Mouse (Mus musculus): ENCODE measurements around the gene Fas. TPM values are rescaled to one million over a fixed set of nuclear protein-coding genes. Genes with fewer than 3 reads are reported as not detected.

Fas gene
- total RNA-seq (2021) = 10 to 100 TPM; 14.5 to 16.7 TPM
- long read RNA-seq, experiment 1, transcript Fas-201 (9 exons, 1,481 nt) = major isoform, 24 of 29 reads
- long read RNA-seq, experiment 1, partial matches to known transcripts = 1 of 29 reads
- long read RNA-seq, experiment 1, other reads (novel, unspliced or antisense) = 4 of 29 reads
- long read RNA-seq, experiment 2, partial matches to known transcripts = 2 of 7 reads
- long read RNA-seq, experiment 2, other reads (novel, unspliced or antisense) = 0 of 7 reads

DNA sequence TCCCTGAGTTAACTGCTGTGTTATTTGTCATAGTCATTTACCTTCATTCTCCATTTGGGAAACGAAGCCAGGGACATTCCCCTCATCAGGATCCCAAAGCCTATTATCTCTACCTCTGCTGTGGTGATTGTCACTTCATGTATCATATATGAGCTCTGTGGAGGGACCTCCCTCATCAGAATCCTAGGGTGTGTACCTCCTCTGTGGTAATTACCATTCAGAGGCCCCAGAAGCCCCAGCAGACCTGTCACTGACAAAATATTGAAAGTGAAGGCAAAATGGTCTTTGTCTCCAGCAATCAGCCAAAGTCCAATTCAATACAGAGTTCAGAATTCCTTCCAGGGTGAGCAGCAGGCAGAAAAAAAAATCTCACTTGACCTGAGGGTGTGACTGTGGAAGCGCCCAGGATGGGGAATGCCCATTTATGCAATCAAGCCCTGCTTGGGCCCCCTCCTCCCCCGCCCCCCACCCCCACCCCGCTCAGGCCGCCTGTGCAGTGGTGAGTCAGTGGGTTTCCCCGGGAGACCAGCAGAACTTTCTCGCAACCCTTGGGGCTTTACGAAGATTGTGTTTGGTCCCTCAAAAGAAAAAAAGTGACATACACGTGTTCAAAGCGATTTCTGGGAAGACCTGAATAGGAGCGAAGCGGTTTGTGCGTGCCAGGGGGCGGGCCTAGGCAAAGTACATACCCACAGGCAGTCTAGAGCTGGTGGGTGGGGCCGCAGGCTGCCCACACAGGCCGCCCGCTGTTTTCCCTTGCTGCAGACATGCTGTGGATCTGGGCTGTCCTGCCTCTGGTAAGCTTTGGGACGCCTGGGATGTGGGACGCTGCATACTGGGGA lies at the start of gene Fas:
Fas (plus strand) TSS at position 719 of the 842 bp plus-strand sequence.
- intact Hi-C loops (cut with DNase I) = no loop called here
- DNase-seq = peak; percentile 76 to 82

DNA sequence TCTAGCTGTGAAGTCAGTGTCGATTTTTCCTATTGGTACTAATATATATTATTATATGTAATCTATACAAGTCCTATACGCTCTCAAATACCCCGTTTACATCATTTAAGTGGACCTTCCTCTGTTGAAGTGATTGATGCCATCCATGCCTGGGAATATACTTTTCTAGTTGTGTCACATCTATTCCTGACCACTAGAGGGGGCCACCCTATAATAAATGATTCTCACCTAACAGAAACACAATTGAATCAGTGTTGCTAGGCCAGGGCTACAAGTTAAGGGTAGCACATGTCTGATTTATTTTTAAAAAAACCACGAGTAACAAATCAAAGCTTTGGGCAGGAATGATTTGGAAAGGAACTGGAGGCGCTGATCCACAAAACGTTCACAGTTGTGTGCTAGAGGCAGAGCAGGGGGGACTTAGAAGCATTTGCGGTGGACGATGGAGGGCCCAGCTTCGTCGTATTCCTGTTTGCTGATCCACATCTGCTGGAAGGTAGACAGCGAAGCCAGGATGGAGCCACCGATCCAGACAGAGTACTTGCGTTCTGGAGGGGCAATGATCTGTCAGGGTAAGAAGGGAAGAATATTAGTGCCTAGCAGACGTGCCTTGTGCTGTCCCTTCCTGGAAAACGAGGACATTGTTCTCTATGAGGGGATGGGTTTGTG lies 49.1 kb upstream of the Fas start:
- intact Hi-C loops (cut with DNase I) = loop anchor here (1.0 to 10.0 kb wide), 4 partner anchors 44 to 396 kb away; partner anchors contain the start of gene Ifit2
- DNase-seq = peak in 1 of 2 experiments; percentile 54

DNA sequence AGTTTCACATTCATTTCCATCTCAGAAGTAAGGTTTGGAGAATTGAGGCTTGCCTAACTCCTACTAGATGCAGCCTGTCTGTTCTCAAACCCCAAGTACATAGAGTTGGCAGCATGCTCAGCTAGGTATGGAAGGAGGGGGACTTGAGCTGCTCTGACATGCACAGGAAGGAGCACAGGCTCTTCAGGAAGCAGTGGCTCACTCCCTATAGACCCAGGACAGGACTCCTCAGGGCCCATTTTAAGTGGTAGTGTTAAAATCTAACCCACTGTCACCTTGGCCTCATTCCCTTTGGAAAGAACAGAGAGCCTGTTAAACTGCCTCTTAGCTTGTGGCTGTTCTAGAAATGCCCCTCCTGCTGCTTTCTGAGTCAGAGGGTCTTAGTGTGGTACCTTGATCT lies 47.5 kb upstream of the Fas start:
- DNase-seq = no peak
- intact Hi-C loops (cut with DNase I) = loop anchor here (5.0 to 10.0 kb wide), 3 partner anchors 88 to 394 kb away; partner anchors contain the start of gene Ifit2

DNA sequence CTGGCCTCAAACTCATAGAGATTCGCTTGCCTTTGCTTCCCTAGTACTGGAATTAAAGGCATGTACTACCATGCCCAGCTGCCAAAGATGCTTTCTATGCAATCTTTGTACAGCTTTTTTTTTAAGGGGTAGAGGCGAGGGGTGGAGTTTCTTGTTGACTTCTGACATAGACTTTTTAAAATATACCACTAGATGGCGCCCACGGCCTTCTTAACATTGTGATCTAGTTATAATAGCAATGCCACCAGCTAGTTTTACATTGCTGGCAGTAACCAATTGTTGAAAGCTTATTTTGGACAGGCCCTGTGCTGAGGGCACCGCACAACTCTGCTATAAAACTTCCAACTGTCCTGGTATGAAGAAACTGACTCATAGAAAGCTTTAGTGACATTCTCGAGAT lies 46.4 kb upstream of the Fas start:
- intact Hi-C loops (cut with DNase I) = loop anchor here (1.0 to 10.0 kb wide), 5 partner anchors 89 to 393 kb away; partner anchors contain the start of gene Ifit2
- DNase-seq = peak; percentile 52 to 71

DNA sequence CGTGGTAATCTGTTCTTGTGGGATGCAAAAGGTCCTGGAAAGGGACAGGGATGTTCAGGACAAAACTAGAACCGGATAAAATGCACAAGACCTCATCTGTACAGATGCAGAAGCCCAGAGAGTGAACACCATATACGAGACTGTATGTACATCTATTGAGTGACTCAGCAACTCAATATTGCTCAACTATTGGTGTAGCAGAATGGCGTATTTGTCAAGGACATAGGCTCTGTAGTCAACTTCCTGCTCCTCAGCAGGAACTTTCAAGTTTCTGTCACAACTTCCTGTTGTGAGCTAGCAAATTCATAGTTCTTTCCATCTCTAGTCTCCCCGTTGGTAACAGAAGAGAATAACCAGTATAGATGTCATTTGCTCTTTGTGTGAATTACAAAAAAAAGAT lies 41.9 kb upstream of the Fas start:
- intact Hi-C loops (cut with DNase I) = loop anchor here (10.0 kb wide), 1 partner anchor 94 kb away; no protein-coding TSS in a partner anchor
- DNase-seq = no peak

DNA sequence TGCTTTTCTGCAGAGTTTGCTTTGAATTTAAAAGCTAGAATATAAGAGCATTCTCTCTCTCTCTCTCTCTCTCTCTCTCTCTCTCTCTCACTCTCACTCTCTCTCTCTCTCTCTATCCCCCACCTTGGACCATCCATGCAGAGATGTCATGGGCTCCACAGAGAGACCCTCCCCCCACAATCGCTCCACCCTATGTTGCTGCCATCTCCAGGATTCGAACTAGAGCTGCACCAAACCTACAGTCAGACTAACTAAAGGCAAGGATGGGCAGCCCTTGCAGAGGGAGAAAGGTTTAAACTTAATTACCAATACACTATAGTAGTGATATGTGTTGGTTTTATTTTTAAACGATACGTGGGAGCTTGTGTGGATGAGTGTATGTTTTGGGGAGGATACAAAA lies 39.8 kb upstream of the Fas start:
- intact Hi-C loops (cut with DNase I) = no loop called here
- no peak for DNase-seq

DNA sequence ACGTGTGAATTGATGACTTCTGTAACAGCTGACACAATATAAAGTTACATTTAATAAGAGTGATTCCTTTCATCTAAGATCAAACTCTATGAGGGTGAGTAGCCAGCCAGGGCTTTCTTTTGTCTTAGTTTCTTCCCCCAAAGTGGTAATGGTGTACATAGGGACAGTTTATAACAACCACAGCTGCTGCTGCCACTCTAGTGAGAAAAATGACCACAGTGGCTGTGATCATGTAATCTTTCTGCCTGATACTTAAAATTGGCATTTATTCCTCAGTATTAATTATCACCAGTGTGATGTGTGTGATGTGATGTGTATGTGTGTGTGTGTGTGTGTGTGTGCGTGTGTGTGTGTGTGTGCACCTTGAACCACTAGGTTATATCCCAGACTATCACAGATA lies 38.6 kb upstream of the Fas start:
- intact Hi-C loops (cut with DNase I) = no loop called here
- DNase-seq = no peak

DNA sequence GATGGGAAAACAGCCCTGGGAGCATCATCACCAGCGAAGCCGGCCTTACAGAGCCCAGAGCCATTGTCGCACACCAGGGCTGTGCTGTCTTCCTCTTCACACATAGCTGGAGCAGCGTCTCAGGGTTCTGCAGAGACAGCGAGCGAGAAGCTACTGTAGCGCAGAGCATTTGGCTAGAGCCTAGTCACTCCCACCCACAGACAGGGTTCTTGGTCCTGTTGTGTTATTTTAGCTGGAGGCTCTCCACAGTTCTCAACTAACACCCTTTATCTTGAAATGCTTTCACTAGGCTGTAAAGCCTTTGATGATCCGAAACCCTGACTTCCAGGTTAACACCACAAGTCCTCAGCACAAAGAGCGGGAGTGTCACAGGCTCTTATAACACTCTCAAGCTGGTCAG lies 38.0 kb upstream of the Fas start:
- intact Hi-C loops (cut with DNase I) = no loop called here
- DNase-seq = no peak

DNA sequence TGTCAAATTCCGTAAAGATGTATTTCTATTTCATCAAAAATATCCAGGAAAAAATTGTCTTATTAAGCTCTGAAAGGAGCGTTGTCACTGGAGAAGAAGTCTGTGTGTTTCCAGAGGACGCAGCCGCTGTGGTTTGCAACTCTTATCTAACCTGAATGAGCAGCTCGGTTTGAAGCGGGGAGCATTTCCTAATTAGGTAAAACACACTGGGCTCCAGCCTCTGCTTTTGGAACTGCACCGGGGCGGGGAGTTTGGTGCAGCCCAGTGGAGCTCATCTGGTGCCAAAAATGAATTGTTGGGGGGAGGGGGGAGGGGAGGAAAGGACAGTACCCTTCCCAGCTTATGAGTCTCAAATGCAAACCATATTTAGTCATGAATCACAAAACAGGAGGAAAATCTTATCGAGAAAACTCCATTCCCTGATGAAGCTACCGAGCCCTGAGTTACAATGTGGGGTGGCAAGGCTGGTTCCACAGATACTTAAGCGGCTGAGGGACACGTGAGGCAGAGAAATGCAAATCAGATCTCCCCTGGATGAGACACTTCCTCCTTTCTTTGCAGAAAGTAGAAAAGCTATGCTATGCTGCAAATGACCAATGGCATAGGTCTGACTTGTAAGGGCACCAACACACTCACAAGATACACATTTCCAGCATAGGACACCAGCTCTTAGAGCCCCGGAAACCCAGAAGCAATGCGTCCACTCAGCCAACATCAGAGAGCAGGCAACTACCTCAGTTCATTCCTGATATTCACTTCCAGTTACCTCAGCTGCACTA lies 36.2 kb upstream of the Fas start:
- intact Hi-C loops (cut with DNase I) = no loop called here

DNA sequence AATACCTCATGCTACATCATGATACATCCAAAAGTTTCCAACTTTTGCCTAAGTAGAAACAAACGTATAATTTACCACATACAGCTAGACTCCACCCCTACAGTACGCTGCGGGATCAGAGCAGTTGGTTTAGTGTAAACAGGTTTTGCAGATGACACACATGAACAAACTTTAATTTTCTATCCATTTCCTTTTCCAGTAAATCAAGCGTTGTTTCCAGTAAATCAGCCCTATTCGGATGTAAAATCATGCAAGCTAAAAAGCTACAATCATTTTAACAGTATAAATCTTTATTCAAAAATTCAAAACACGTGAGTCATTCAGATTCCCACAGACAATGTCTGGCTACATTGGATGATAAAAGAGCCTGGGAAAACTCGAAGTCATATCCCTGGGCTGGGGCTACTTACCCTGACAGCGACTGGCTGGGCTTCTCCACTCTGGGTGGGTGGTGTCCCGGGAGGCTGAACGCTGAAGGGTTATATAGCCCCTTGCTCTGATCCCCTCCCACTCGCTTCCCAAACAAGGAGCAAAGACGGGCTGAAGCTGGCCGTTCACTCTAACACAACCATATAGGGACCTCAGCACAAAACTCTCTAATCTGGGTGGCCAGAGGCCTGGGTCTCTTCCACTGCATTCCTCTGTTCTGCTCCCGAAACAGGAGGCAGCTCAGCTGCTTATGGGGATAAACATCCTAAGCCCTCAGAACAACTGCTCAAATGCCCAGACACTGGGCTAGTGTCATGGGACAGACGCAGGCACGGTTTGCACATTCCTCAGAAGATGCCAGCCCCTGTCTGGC lies 35.4 kb upstream of the Fas start, which contains the start of gene Acta2:
Acta2 (minus strand) TSS at position 711 of the 802 bp plus-strand sequence.
- intact Hi-C loops (cut with DNase I) = no loop called here
- peak; percentile 21 to 48 for DNase-seq

More for the DNA sequence above, 36.2 kb upstream of the Fas start:
- DNase-seq = peak; percentile 27 to 39

DNA sequence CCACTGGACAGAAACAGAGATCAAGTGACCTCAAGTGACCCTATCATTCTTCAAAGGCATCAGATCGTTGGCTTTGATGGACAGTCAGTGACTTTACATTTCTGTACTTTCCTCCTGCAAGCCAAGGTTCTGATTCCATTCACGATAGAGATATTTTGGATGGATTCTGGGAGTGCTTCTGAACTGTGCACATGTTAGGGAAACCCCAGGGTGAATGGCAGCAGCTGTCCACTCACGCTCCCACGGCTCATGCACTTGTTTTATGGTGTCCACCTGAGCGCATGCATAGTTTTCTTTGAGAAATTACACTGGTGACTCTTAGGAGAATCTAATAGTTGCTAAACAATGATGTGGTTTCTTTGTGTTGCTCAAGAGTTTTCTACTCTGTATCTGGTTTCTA lies 34.3 kb upstream of the Fas start:
- no peak for DNase-seq
- intact Hi-C loops (cut with DNase I) = no loop called here

DNA sequence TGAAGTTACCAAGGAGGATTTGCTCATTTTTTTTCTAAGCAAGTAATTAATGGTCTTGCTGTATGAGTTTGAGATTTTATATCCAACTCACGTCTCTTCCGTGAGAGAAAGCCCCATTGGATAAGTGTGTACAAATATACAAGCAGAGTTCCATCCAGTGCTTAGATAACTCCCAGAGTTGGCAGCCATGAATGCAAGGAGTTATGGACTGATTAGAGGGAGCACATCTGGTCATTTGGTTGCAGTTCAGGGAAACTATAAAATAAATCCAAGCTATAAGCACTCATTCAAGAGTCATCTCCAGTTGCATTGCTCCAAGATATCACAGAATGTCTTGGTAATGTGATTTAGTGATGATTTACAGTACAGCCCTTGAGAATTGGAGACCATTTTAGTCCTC lies 33.5 kb upstream of the Fas start:
- no peak for DNase-seq
- intact Hi-C loops (cut with DNase I) = no loop called here

DNA sequence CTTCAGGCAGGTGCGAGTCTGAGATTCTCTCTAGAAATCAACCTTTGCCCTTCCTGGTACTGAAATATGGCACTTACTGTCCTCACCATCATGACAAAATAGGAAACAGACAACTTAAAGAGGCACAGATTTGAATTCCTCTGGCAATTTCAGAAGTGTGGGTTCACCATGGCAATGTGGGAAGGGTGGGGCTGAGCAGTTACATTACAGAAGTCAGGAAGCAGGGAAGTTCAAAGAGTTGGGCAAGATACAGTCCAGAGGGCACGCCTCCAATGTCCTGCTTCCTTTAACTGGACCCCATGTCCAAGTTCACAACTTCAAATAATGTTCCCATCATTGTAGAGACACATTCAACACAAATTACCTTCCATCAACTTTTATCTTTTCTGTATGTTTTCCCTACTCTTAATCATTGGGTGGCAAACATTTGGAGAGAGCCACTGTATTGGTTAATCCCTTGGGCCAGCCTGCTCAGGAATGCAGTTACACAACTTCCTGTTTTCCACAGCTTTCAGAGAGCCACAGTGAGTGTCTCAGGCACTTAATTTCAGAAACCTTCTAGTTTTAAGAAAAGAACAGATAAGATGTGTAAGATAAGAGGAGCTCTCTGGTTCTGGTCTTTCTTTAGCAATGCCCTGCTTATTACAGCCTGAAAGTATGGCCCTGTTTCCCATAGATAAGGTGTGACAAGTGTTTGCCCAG lies 28.0 kb upstream of the Fas start:
- no peak for DNase-seq
- intact Hi-C loops (cut with DNase I) = no loop called here

DNA sequence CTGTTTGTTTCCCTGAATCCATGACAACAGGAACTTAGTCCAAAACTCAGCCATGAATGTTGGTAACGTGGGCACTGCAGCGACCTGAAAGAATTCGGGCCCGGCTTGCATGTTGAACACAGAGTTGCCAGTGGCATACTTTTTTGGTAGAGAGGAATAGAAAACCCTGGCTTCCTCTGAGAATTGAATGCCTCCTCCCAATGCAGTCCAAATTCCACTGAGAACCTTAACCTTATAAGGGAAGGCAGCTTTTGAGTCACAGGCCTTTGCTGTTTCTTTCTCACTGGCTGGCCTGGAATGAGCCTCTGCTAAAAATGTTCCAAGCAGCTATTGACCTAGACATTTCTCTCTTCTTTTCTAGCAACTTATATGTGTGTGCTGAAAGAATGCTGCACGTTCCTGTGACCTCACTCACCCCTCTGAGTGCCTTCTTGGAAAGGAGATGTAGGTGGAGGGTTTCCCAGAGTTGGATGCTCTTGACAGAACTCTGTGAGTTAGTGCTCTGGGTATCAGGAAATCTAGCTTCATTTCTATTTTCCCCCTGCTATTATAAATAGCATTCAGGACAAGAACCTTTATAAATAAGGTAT lies 24.8 kb upstream of the Fas start:
- DNase-seq = peak in 1 of 2 experiments; percentile 32
- intact Hi-C loops (cut with DNase I) = no loop called here

DNA sequence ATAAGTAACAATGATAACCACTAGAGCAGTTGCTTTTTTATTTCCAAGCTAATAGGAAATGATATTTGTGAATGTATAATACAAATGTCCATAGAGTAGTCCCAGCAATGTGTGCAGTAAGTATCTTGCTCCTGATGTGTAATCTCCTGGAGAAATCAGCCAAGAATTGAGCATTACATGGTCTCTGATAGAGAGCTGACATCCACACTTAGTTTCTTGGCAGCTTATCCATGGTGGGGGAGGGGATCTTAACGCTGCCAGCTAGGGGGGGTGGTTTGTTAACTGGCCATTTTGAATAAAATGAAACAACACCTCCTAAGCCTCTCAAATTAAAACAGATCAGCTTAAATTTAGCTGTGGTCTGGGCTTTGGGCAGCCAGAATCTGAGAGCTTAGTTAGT lies 21.5 kb upstream of the Fas start:
- no peak for DNase-seq
- intact Hi-C loops (cut with DNase I) = no loop called here

DNA sequence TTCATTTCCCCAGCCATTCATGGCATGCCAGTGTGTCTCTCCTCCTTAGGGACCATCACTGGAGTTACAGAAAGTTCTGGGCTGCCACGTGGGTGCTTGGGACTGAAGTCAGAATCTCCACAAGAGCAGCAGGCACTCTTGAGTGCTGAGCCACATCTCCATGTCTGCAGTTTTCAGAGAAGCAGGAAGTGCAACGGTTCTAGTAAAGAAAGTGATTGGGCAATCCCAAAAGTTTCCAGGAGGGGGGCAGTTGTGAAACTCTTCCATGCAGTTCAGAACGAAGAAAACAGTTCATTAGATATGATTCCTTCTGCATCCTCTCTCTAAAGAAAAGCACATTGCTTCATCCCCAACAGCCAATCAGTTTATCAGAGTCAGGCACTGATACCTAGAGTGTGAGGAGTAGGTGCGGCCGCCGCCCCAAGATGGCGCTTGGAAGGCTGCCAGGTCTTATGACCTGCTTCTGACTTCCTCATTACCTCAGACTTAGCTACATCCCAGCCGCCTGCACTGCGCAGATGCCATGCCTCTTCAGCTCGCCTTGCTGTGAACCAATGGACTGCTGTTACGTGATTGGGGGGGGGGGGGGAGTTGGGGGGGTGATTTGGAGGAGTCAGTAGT lies 20.2 kb upstream of the Fas start:
- peak; percentile 22 to 36 for DNase-seq
- intact Hi-C loops (cut with DNase I) = no loop called here

DNA sequence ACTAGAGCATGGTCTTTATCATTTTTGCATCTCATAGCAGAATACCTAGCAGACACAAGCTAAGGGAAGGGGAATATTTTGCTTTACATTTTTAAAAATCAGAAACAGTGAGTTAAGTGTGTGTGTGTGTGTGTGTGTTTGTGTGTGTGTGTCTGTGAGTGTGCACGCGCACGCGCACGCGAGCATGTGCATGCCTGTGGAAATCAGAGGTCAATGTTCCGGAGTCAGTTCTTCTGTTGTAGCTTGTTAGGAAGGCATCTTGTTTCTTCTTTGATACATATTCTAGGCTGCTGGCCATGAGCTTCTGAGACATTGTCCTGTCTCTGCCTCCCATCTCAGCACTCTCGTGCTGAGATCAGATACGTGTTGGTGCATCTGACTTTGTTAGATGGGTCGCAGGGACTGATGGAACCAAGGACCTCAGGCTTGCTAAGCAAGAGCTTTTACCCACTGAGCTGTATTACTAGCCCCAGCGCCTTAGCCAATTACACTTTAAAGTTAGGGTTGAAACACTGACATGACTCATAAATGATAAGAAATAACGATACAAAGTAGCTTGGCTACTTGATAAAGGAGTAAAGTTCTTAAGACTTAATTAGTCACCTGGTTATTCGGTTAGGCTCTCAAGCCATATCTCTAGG lies 19.5 kb upstream of the Fas start:
- intact Hi-C loops (cut with DNase I) = no loop called here
- DNase-seq = no peak

DNA sequence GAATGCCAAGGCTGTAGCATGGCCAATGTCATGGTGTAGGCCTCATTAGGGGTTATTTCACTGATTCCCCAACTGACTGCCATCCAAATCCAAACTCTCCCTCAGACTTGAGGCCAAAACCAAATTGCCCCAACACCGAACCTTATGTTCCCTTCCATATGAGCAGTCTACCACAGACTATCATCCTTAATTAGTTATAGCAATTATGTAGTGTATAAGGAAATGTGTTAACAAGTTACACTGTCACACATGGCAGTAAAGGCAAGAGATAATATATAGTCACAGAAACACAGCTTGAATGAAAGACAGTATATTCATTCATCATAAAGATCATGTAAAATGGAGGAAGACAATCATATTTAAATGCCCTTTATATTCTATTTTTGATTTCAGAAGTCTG lies 17.4 kb upstream of the Fas start:
- intact Hi-C loops (cut with DNase I) = no loop called here

More for the DNA sequence above, 17.4 kb upstream of the Fas start:
- no peak for DNase-seq
